Mouse (Mus musculus) adrenal gland, adult 2 months (tissue): Measurements from ENCODE around the gene Gpr15. TPM values are rescaled to one million over a fixed set of nuclear protein-coding genes. Genes with fewer than 3 reads are reported as not detected.

Experiments used
- DNase-seq: peaks from one replicate; pipeline ENCODE4 v3.0.0; 2021
- microRNA-seq, 2 experiments: library from miRNA; unstranded; fragments of <30 nt; microRNA quantifications; one replicate each; pipeline ENCODE4 v1.2.0; 2021
- polyA plus RNA-seq: library from polyadenylated mRNA; depleted of rRNA; stranded (reverse); fragments of >200 nt; gene quantifications from 2 replicates; pipeline ENCODE4 v1.2.3, GENCODE M21; 2012; rRNA removed
- total RNA-seq, 2 experiments: library from RNA; stranded (reverse); gene quantifications; 2 replicates each; pipeline ENCODE4 v1.2.3; 2021

Gpr15 gene
- total and polyA plus RNA-seq, 3 experiments, result not detected

DNA sequence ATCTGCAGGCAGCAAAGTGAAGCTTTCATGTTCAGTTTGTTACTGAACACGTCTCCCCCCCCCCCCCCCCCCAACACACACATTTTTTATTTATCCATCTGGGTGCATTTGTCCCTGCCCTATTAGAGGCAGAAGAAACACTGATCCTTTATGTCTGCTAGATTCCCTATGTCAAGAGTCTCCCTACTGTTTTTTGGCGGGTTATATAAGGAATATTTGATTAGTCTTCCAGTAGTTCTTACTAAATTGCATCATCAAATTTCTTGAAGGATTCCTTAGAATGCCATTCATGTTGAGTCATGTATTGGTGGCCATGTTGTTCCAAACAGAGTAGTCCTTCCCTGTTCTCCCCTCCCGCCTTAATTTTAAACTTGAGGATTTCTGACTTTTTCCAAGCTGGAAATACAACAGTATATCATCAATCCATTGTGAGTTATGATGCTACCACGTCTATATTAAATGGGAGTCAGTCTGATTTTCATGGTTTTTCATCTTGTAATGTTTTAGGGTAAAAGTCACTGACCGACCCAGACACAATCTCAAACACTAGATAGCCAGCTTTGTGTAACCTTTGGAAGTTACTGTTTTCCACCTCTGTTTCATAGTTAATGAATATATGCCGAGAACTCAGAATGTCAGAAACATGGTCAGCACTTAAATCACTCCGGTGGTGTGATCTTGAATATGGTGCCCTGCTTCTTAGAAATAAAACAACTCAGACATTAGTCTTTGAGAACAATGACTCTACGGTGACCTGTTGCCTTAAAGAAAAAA lies 47.5 kb downstream of the Gpr15 start:
- no peak for DNase-seq

DNA sequence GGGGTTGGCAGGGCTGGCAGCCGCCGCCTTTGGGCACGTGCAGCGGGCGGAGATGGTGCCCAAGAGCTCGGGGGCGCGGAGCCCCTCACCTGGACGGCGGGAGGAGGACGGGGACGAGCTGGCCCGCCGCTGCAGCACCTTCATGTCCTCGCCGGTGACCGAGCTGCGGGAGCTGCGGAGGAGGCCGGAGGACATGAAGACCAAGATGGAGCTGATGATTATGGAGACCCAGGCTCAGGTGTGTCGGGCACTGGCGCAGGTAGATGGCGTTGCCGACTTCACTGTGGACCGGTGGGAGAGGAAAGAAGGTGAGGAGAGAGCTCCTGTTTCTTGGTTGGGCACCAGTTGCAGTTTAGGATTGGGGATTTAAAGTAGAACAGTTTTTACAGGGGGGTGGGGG lies 48.2 kb downstream of the Gpr15 start:
- no peak for DNase-seq

DNA sequence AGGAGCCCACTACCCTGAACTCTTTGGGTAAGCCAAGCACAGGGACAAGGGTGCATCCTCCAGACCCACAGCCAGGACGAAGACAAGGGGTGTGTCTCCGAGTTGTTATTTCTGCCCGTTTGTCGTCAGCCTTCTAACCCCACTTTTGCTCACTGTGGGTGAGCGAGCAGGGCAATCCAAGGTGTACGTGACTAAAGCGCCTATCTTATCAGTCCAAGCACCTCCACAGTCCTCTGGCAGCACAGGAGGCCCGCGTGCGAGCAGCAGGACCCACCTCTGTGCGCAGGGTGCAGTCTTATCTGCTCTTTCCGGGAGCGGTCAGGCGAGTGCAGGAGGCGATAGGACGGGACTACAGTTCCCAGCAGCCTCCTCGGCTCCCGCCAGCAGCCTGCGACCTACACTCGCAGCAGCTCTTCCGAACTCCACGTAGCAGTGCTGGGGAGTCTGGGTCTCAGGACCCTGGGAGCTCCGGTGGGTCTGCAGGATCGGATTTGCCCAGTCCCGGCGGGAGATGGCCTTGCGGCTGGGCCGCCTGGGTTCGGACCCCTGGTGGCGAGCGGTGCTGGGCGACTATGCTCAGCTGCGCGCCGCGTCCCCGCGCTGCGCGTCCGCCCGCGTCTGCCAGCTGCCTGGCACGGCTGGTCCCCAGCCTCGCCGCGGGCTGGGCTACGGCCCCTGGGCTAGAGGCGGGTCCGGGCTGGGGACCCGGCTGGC lies 48.8 kb downstream of the Gpr15 start, which contains the start of gene Cpox:
Gene Cpox, plus strand, starts transcription at position 376 of the 714 bp plus-strand sequence.
- peak; percentile 91 for DNase-seq

DNA sequence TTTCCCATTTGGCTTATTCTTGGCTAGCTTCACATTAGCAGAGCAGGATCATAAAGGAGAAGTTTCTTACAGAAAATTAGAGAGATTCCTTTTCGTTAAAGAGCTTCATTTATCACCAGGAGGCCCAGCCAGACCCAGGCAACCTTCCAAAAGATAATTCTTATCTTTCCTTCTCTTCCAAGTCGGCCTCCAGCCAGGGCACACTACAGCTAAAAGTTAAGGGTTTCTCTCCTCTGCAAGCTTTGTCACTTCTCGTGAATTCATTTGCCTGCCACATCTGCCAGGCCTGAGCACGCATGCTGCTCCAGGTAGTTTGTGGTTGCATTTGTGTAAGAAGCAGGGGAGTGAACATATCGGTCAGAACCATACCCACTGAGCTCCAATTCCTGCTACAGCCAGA lies 49.6 kb downstream of the Gpr15 start:
- DNase-seq, result peak; percentile 23

DNA sequence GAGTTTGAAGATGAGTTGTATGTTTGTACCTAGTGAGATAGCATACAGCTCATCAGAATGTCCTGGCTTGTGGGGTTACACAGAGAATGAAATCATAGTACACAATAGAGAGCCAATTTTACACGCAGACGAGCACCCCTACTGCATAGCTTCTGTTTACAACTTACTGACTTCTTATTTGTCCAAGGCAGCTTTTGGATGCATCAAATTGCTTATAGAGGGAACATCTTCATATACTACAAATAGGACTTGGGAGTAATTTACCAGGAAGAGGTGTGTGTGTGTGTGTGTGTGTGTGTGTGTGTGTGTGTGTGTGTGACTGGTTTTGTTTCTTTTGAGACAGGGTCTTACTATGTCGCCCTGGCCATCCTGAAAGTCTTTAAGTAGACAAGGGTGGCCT lies 50.3 kb downstream of the Gpr15 start:
- no peak for DNase-seq

Small RNA genes lying within 50 kb of the gene (microRNA-seq; reads per million reads assigned to microRNA genes)
- gene Gm27564, result 0 reads per million in 2 experiments

Other genes with a start within 250 kb of the Gpr15 start
- 10 to 100 TPM; 37.3 to 39.8 TPM for gene St3gal6, start 194.8 kb downstream of the Gpr15 start, total RNA-seq
- gene St3gal6, start 194.8 kb downstream of the Gpr15 start, polyA plus RNA-seq, result 13.3 and 17.9 TPM in 2 replicates
- gene Gm813, start 102.1 kb downstream of the Gpr15 start, total RNA-seq, result not detected
- not detected in 2 replicates for gene Gm813, start 102.1 kb downstream of the Gpr15 start, polyA plus RNA-seq
- gene E330017A01Rik, start 80.3 kb downstream of the Gpr15 start, total RNA-seq, result not detected
- not detected in 2 replicates for gene E330017A01Rik, start 80.3 kb downstream of the Gpr15 start, polyA plus RNA-seq
- 10 to 100 TPM; 12.2 to 17.0 TPM for gene Cpox, start 48.8 kb downstream of the Gpr15 start, total RNA-seq
- 10.1 and 10.5 TPM in 2 replicates for gene Cpox, start 48.8 kb downstream of the Gpr15 start, polyA plus RNA-seq
- gene Cldnd1, start 8.8 kb upstream of the Gpr15 start, total RNA-seq, result 10 to 100 TPM; 58.9 to 61.1 TPM
- 44.4 and 59.9 TPM in 2 replicates for gene Cldnd1, start 8.8 kb upstream of the Gpr15 start, polyA plus RNA-seq
- not detected for gene Olfr172, start 44.1 kb upstream of the Gpr15 start, total RNA-seq
- not detected in 2 replicates for gene Olfr172, start 44.1 kb upstream of the Gpr15 start, polyA plus RNA-seq
- not detected for gene Olfr173, start 81.2 kb upstream of the Gpr15 start, total RNA-seq
- gene Olfr173, start 81.2 kb upstream of the Gpr15 start, polyA plus RNA-seq, result not detected in 2 replicates
- gene Olfr175-ps1, start 107.7 kb upstream of the Gpr15 start, total RNA-seq, result not detected
- not detected in 2 replicates for gene Olfr175-ps1, start 107.7 kb upstream of the Gpr15 start, polyA plus RNA-seq
- not detected for gene Olfr177, start 155.7 kb upstream of the Gpr15 start, total RNA-seq
- gene Olfr177, start 155.7 kb upstream of the Gpr15 start, polyA plus RNA-seq, result not detected in 2 replicates
- not detected for gene Olfr178, start 173.0 kb upstream of the Gpr15 start, total RNA-seq
- not detected in 2 replicates for gene Olfr178, start 173.0 kb upstream of the Gpr15 start, polyA plus RNA-seq
- gene Olfr181, start 209.7 kb upstream of the Gpr15 start, total RNA-seq, result not detected
- not detected in 2 replicates for gene Olfr181, start 209.7 kb upstream of the Gpr15 start, polyA plus RNA-seq
- not detected for gene Olfr180, start 210.3 kb upstream of the Gpr15 start, total RNA-seq
- not detected in 2 replicates for gene Olfr180, start 210.3 kb upstream of the Gpr15 start, polyA plus RNA-seq